Mouse (Mus musculus) liver, embryonic 12.5 days (tissue): ENCODE data around the gene Mcrip1. TPM values are rescaled to one million over a fixed set of nuclear protein-coding genes. Genes with fewer than 3 reads are reported as not detected.

Source experiments
- ATAC-seq: fragments of 200-750 bp; cut with Nextera tagmentation; 2 replicates; pipeline ENCODE4 v1.8.0; 2017; ENCODE audit warnings: moderate number of reproducible peaks, mild to moderate bottlenecking, moderate library complexity
- H3K27ac ChIP-seq: fragments of 300-500 bp; sonication (generic); 2 replicates; pipeline ENCODE4 v1.5.1; 2016; ENCODE audit warnings: mild to moderate bottlenecking
- H3K27me3 ChIP-seq: fragments of 300-500 bp; sonication (generic); replicated peaks from 2 replicates; pipeline ENCODE4 v1.6.1; 2016; ENCODE audit warnings: mild to moderate bottlenecking, moderate library complexity
- H3K36me3 ChIP-seq: fragments of 300-500 bp; sonication (generic); 2 replicates; pipeline ENCODE4 v1.6.1; 2016; ENCODE audit warnings: mild to moderate bottlenecking, moderate library complexity
- H3K4me1 ChIP-seq: fragments of 300-500 bp; sonication (generic); 2 replicates; pipeline ENCODE4 v1.6.1; 2016
- H3K4me2 ChIP-seq: fragments of 300-500 bp; sonication (generic); 2 replicates; pipeline ENCODE4 v1.6.1; 2016; ENCODE audit warnings: mild to moderate bottlenecking, moderate library complexity
- H3K4me3 ChIP-seq: fragments of 300-500 bp; sonication (generic); 2 replicates; pipeline ENCODE4 v1.5.1; 2016; ENCODE audit warnings: mild to moderate bottlenecking, moderate library complexity
- H3K9ac ChIP-seq: fragments of 300-500 bp; sonication (generic); 2 replicates; pipeline ENCODE4 v1.6.1; 2016; ENCODE audit warnings: mild to moderate bottlenecking, moderate library complexity
- H3K9me3 ChIP-seq: fragments of 300-500 bp; sonication (generic); replicated peaks from 2 replicates; pipeline ENCODE4 v1.6.1; 2016; ENCODE audit warnings: mild to moderate bottlenecking, moderate library complexity
- WGBS: fragments of 180-500 bp; shearing (Covaris S2); methylation state at CpG from one replicate; pipeline ENCODE4 v1.1.7; 2016; ENCODE audit not compliant: insufficient replicate concordance; 5-methylcytosine and 5-hydroxymethylcytosine counted together
- polyA plus RNA-seq: library from polyadenylated mRNA; unstranded; fragments of >200 nt; fragmentation: Nextera tagmentation; extraction: Ambion mirVana; gene quantifications from 2 replicates; pipeline ENCODE4 v1.2.1, GENCODE M21; 2016

The Mcrip1 gene
- polyA plus RNA-seq, 1 experiment from 2014 or later = 61.8 TPM

- H3K4me2 ChIP-seq = no peak overlapping the region
- no peak overlapping the region for H3K4me3 ChIP-seq
- H3K9ac ChIP-seq = no peak overlapping the region
- 80% methylated on average over 3 of the region's 3 CpGs for WGBS
- no peaks in the 10 kb centered on the region for H3K36me3 ChIP-seq
- H3K27ac ChIP-seq = no peak overlapping the region
- peaks cover 34% of the 10 kb centered on the region for H3K4me1 ChIP-seq
- no peaks in the 10 kb centered on the region for H3K27me3 ChIP-seq
- no peak for ATAC-seq
- no peaks in the 10 kb centered on the region for H3K9me3 ChIP-seq
Measured at GRCm38 (mm10) chr11:120505661-120506060, 43.9 kb downstream of the Mcrip1 start.

- WGBS = 64% methylated on average over 4 of the region's 4 CpGs
- Histone ChIP-seq H3K27me3 (no peaks in the 10 kb centered on the region), H3K4me1 (peaks cover 11% of the 10 kb centered on the region; the same call in 1 of the 2 replicates), H3K9me3 (no peaks in the 10 kb centered on the region), H3K36me3 (peaks cover 26% of the 10 kb centered on the region), H3K4me3 (no peak overlapping the region), H3K4me2 (no peak overlapping the region), H3K9ac (no peak overlapping the region), H3K27ac (no peak overlapping the region)
- no peak for ATAC-seq
Measured at GRCm38 (mm10) chr11:120501701-120502100, 47.8 kb downstream of the Mcrip1 start.

- H3K9ac ChIP-seq = no peak overlapping the region
- peaks cover 7% of the 10 kb centered on the region; the same call in 1 of the 2 replicates for H3K4me1 ChIP-seq
- H3K9me3 ChIP-seq = no peaks in the 10 kb centered on the region
- ATAC-seq = no peak
- H3K36me3 ChIP-seq = peaks cover 33% of the 10 kb centered on the region
- H3K27ac ChIP-seq = no peak overlapping the region
- H3K4me3 ChIP-seq = no peak overlapping the region
- 50% methylated on average over 6 of the region's 6 CpGs for WGBS
- H3K4me2 ChIP-seq = no peak overlapping the region
- H3K27me3 ChIP-seq = no peaks in the 10 kb centered on the region
Measured at GRCm38 (mm10) chr11:120501018-120501417, 48.5 kb downstream of the Mcrip1 start.

- no peak for ATAC-seq
- no peaks in the 10 kb centered on the region for H3K9me3 ChIP-seq
- H3K27me3 ChIP-seq = no peaks in the 10 kb centered on the region
- peaks cover 7% of the 10 kb centered on the region; the same call in 1 of the 2 replicates for H3K4me1 ChIP-seq
- no peak overlapping the region for H3K27ac ChIP-seq
- no peak overlapping the region for H3K9ac ChIP-seq
- peaks cover 39% of the 10 kb centered on the region for H3K36me3 ChIP-seq
- no peak overlapping the region for H3K4me2 ChIP-seq
- H3K4me3 ChIP-seq = no peak overlapping the region
- 9% methylated on average over 3 of the region's 3 CpGs for WGBS
Measured at GRCm38 (mm10) chr11:120500357-120500756, 49.2 kb downstream of the Mcrip1 start.

- no peaks in the 10 kb centered on the region for H3K27me3 ChIP-seq
- H3K9ac ChIP-seq = no peak overlapping the region
- WGBS = 63% methylated on average over 6 of the region's 6 CpGs
- peaks cover 44% of the 10 kb centered on the region for H3K36me3 ChIP-seq
- no peak for ATAC-seq
- H3K4me3 ChIP-seq = no peak overlapping the region
- H3K27ac ChIP-seq = no peak overlapping the region
- no peaks in the 10 kb centered on the region for H3K9me3 ChIP-seq
- no peak overlapping the region for H3K4me2 ChIP-seq
- peaks cover 7% of the 10 kb centered on the region; the same call in 1 of the 2 replicates for H3K4me1 ChIP-seq
Measured at GRCm38 (mm10) chr11:120499894-120500293, 49.6 kb downstream of the Mcrip1 start.

- Histone ChIP-seq H3K4me1 (peaks cover 11% of the 10 kb centered on the region), H3K4me3 (no peak overlapping the region), H3K36me3 (peaks cover 54% of the 10 kb centered on the region), H3K9ac (no peak overlapping the region), H3K9me3 (no peaks in the 10 kb centered on the region), H3K27me3 (no peaks in the 10 kb centered on the region), H3K4me2 (no peak overlapping the region), H3K27ac (no peak overlapping the region)
- 76% methylated on average over 5 of the region's 5 CpGs for WGBS
- no peak for ATAC-seq
Measured at GRCm38 (mm10) chr11:120498891-120499290, 50.6 kb downstream of the Mcrip1 start.

- H3K36me3 ChIP-seq = peaks cover 56% of the 10 kb centered on the region
- peaks cover 18% of the 10 kb centered on the region for H3K4me1 ChIP-seq
- no peaks in the 10 kb centered on the region for H3K27me3 ChIP-seq
- 89% methylated on average over 12 of the region's 12 CpGs for WGBS
- H3K9ac ChIP-seq = no peak overlapping the region
- H3K4me2 ChIP-seq = no peak overlapping the region
- H3K4me3 ChIP-seq = no peak overlapping the region
- no peak overlapping the region for H3K27ac ChIP-seq
- ATAC-seq = no peak
- H3K9me3 ChIP-seq = no peaks in the 10 kb centered on the region
Measured at GRCm38 (mm10) chr11:120498226-120498625, 51.3 kb downstream of the Mcrip1 start.

- Histone ChIP-seq H3K27me3 (no peaks in the 10 kb centered on the region), H3K4me3 (no peak overlapping the region), H3K9ac (no peak overlapping the region), H3K36me3 (peaks cover 56% of the 10 kb centered on the region), H3K27ac (no peak overlapping the region), H3K9me3 (no peaks in the 10 kb centered on the region), H3K4me1 (peaks cover 25% of the 10 kb centered on the region), H3K4me2 (no peak overlapping the region)
- WGBS = 77% methylated on average over 3 of the region's 3 CpGs
- ATAC-seq = no peak
Measured at GRCm38 (mm10) chr11:120497436-120497835, 52.1 kb downstream of the Mcrip1 start.

GRCm38 (mm10) chr11:120493911-120494310, 55.6 kb downstream of the Mcrip1 start:
- WGBS = 74% methylated on average over 3 of the region's 3 CpGs
- no peak overlapping the region for H3K27ac ChIP-seq
- no peaks in the 10 kb centered on the region for H3K9me3 ChIP-seq
- H3K27me3 ChIP-seq = no peaks in the 10 kb centered on the region
- no peak overlapping the region for H3K9ac ChIP-seq
- peak overlapping the region; percentile 97; the same call in 1 of the 2 replicates for H3K4me2 ChIP-seq
- H3K36me3 ChIP-seq = peaks cover 63% of the 10 kb centered on the region
- H3K4me3 ChIP-seq = no peak overlapping the region
- no peak for ATAC-seq
- peaks cover 49% of the 10 kb centered on the region for H3K4me1 ChIP-seq

GRCm38 (mm10) chr11:120493351-120493750, 56.2 kb downstream of the Mcrip1 start:
- Histone ChIP-seq H3K27ac (0 out of 2 replicates have a peak overlapping the region, but pooled peaks have one; percentile 94), H3K9ac (peak overlapping the region; percentile 87; the same call in 1 of the 2 replicates), H3K4me1 (peaks cover 55% of the 10 kb centered on the region), H3K36me3 (peaks cover 63% of the 10 kb centered on the region), H3K4me3 (peak overlapping the region; percentile 83), H3K4me2 (peak overlapping the region; percentile 97), H3K9me3 (no peaks in the 10 kb centered on the region), H3K27me3 (no peaks in the 10 kb centered on the region)
- 77% methylated on average over 3 of the region's 3 CpGs for WGBS
- ATAC-seq = no peak

Other genes starting within 250 kb of the Mcrip1 start
- 952 and 1,008 TPM in 2 replicates for gene Actg1, start 201.2 kb downstream of the Mcrip1 start, polyA plus RNA-seq
- gene Fscn2, start 188.2 kb downstream of the Mcrip1 start, polyA plus RNA-seq = 0.16 and 0.18 TPM in 2 replicates
- gene Faap100, start 171.0 kb downstream of the Mcrip1 start, polyA plus RNA-seq = 12.8 and 13.1 TPM in 2 replicates
- gene Nploc4, start 112.0 kb downstream of the Mcrip1 start, polyA plus RNA-seq = 44.9 and 46.3 TPM in 2 replicates
- gene Tspan10, start 107.1 kb downstream of the Mcrip1 start, polyA plus RNA-seq = not detected in 2 replicates
- 0.13 and 0.25 TPM in 2 replicates for gene Pde6g, start 96.2 kb downstream of the Mcrip1 start, polyA plus RNA-seq
- 8.1 and 9.6 TPM in 2 replicates for gene Oxld1, start 91.7 kb downstream of the Mcrip1 start, polyA plus RNA-seq
- 31.3 and 32.3 TPM in 2 replicates for gene Ccdc137, start 91.6 kb downstream of the Mcrip1 start, polyA plus RNA-seq
- 22.3 and 24.2 TPM in 2 replicates for gene Arl16, start 82.1 kb downstream of the Mcrip1 start, polyA plus RNA-seq
- 161 and 166 TPM in 2 replicates for gene Mrpl12, start 65.1 kb downstream of the Mcrip1 start, polyA plus RNA-seq
- gene Slc25a10, start 57.9 kb downstream of the Mcrip1 start, polyA plus RNA-seq = 47.0 and 54.9 TPM in 2 replicates
- 8.5 and 9.6 TPM in 2 replicates for gene Gcgr, start 19.0 kb downstream of the Mcrip1 start, polyA plus RNA-seq
- gene Ppp1r27, start 1.4 kb upstream of the Mcrip1 start, polyA plus RNA-seq = not detected in 2 replicates
- gene P4hb, start 23.5 kb upstream of the Mcrip1 start, polyA plus RNA-seq = 443 and 468 TPM in 2 replicates
- gene Arhgdia, start 31.9 kb upstream of the Mcrip1 start, polyA plus RNA-seq = 337 and 356 TPM in 2 replicates
- 542 and 545 TPM in 2 replicates for gene Alyref, start 48.6 kb upstream of the Mcrip1 start, polyA plus RNA-seq
- gene Anapc11, start 48.7 kb upstream of the Mcrip1 start, polyA plus RNA-seq = 118 and 120 TPM in 2 replicates
- 5.0 and 6.6 TPM in 2 replicates for gene Npb, start 58.8 kb upstream of the Mcrip1 start, polyA plus RNA-seq
- 135 and 142 TPM in 2 replicates for gene Pcyt2, start 68.2 kb upstream of the Mcrip1 start, polyA plus RNA-seq
- 43.1 and 45.3 TPM in 2 replicates for gene Sirt7, start 75.5 kb upstream of the Mcrip1 start, polyA plus RNA-seq
- 53.4 and 58.3 TPM in 2 replicates for gene Mafg, start 83.9 kb upstream of the Mcrip1 start, polyA plus RNA-seq
- 11.0 and 11.3 TPM in 2 replicates for gene Pycr1, start 94.0 kb upstream of the Mcrip1 start, polyA plus RNA-seq
- gene Myadml2, start 98.4 kb upstream of the Mcrip1 start, polyA plus RNA-seq = 0.23 and 0.47 TPM in 2 replicates
- 0.31 and 0.38 TPM in 2 replicates for gene Notum, start 111.4 kb upstream of the Mcrip1 start, polyA plus RNA-seq
- gene Aspscr1, start 123.2 kb upstream of the Mcrip1 start, polyA plus RNA-seq = 65.1 and 65.2 TPM in 2 replicates
- 130 and 137 TPM in 2 replicates for gene Cenpx, start 164.0 kb upstream of the Mcrip1 start, polyA plus RNA-seq
- gene Lrrc45, start 164.2 kb upstream of the Mcrip1 start, polyA plus RNA-seq = 23.3 and 23.6 TPM in 2 replicates
- 2.8 and 3.1 TPM in 2 replicates for gene Rac3, start 171.7 kb upstream of the Mcrip1 start, polyA plus RNA-seq
- gene Dcxr, start 177.6 kb upstream of the Mcrip1 start, polyA plus RNA-seq = 8.4 and 10.0 TPM in 2 replicates
- gene Cbr2, start 182.4 kb upstream of the Mcrip1 start, polyA plus RNA-seq = 0.13 TPM in 1 of 2 replicates, not detected in the other
- 6.4 and 7.3 TPM in 2 replicates for gene Hmga1b, start 213.1 kb upstream of the Mcrip1 start, polyA plus RNA-seq
- gene Rfng, start 234.5 kb upstream of the Mcrip1 start, polyA plus RNA-seq = 22.4 and 22.9 TPM in 2 replicates
- 128 and 135 TPM in 2 replicates for gene Gps1, start 234.5 kb upstream of the Mcrip1 start, polyA plus RNA-seq
- gene Dus1l, start 246.7 kb upstream of the Mcrip1 start, polyA plus RNA-seq = 99.5 and 100.0 TPM in 2 replicates